8 mouse cellular contexts compared by ENCODE assay signal in the genomic region with DNA sequence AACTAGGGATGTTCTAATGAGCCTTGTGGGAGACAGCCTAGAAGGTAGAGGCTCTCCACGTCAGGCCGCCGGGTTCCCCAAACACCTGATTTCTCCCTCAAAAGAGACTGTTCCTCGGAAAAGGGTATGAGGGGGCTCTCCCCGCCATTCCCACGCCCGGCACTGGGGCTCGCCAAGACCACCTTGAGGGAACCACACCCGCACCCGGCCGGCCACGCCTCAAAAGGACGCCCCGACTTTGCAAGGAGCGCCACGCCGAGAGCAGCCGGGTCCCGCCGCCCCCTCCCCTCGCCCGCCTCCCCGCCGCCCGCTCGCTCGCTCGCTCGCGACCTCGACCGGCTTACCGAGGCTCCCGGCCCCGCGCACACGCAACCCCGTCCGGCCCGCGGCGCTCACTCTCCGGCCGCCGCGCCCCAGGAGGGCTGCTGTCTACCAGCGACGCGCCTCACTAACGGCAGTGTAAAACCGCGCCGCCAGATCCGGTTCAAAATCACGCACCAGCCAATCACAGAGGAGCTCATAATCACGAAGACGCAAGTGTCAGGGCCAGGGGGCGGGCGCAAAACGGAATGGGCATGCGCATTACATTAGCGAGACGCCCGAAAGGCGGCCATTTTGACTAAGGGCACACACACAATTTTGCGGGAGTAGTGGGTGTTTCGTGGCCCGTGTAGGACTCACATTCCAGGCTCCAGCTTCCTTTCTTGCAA. TPM values are rescaled to one million over a fixed set of nuclear protein-coding genes. Genes with fewer than 3 reads are reported as not detected.
DNase-seq lines count a peak whose midpoint lies in the region; ATAC-seq lines count a peak whose summit lies in the region.

TSS of gene Racgap1 (minus strand) at position 494 of the 710 bp plus-strand sequence.

- H3K4me2 ChIP-seq in hindbrain, embryonic 16.5 days (ENCODE audit: low read length) = peak within 1 kb of the TSS; percentile 90

- H3K4me1 ChIP-seq in hindbrain, embryonic 16.5 days (ENCODE audit: control insufficient read depth, insufficient read depth, low read depth, low read length) = peaks cover 38% of the 10 kb centered on the region

- DNase-seq in WW6 (ENCODE audit: low read depth, low spot score) = peak; percentile 88
- peak; percentile 91 to 96 for DNase-seq in cerebellum, postnatal 4 days (ENCODE audit: low spot score in 2 of 2)
- DNase-seq in gastrocnemius, adult 18-20 months (ENCODE audit: low spot score) = peak; percentile 97
- peak; percentile 97 for DNase-seq in left cerebral cortex, adult 18-20 months (ENCODE audit: low spot score in 2 of 2)
- DNase-seq in right cerebral cortex, adult 18-20 months = peak; percentile 97
- DNase-seq in urinary bladder, postnatal 10 days (ENCODE audit: low spot score) = peak; percentile 84

- H3K9ac ChIP-seq in hindbrain, embryonic 16.5 days (ENCODE audit: low read depth, low read length) = peak within 1 kb of the TSS; percentile 82

- H3K9me3 ChIP-seq in hindbrain, embryonic 16.5 days (ENCODE audit: control insufficient read depth, low read length) = no peaks in the 10 kb centered on the region

- H3K27me3 ChIP-seq in hindbrain, embryonic 16.5 days (replicated peaks; ENCODE audit: control insufficient read depth, insufficient read depth, low read length) = no peaks in the 10 kb centered on the region

- under 1% methylated on average over 43 of the region's 68 CpGs for WGBS in hindbrain, embryonic 16.5 days
- under 1% methylated on average over 54 of the region's 68 CpGs for WGBS in macrophage (ENCODE audit: missing documents)

- H3K27ac ChIP-seq in hindbrain, embryonic 16.5 days (ENCODE audit: low read depth, low read length) = peak within 1 kb of the TSS; percentile 3
- H3K27ac ChIP-seq in macrophage = peak within 1 kb of the TSS; percentile 58

- peak within 1 kb of the TSS; percentile 92 for H3K4me3 ChIP-seq in hindbrain, embryonic 16.5 days (ENCODE audit: low read length)
- peak within 1 kb of the TSS; percentile 72 for H3K4me3 ChIP-seq in macrophage (ENCODE audit: inconsistent target)

- no peaks in the 10 kb centered on the region for H3K36me3 ChIP-seq in hindbrain, embryonic 16.5 days (ENCODE audit: control insufficient read depth, insufficient read depth, low read length)
- H3K36me3 ChIP-seq in macrophage (ENCODE audit: inconsistent target) = no peaks in the 10 kb centered on the region

- ATAC-seq in hindbrain, embryonic 16.5 days = peak; percentile 93

- H3K79me2 ChIP-seq in macrophage (ENCODE audit: inconsistent target) = peaks cover 49% of the 10 kb centered on the region

RNA-seq across cellular contexts. Expression of gene Racgap1, which starts in this region (rescaled TPM):
- total RNA-seq in gastrocnemius, adult 18-20 months (2021) = under 1 TPM; 0.57 to 0.69 TPM
- polyA plus RNA-seq in hindbrain, embryonic 16.5 days (2015; fragmentation: Nextera tagmentation; extraction: Ambion mirVana) = 56.7 and 64.6 TPM in 2 replicates
- total RNA-seq in left cerebral cortex, adult 18-20 months (2021) = 10 to 100 TPM; 12.4 to 13.0 TPM
- total RNA-seq in macrophage (2018; cell fraction: chromatin; rRNA removed) = 10 to 100 TPM in 9 of 26 experiments, 1 to 10 TPM in 17; 1.7 to 24.4 (median 6.6) TPM
- total RNA-seq in macrophage (2018; cell fraction: cytosol; rRNA removed) = 10 to 100 TPM in 6 of 26 experiments, 1 to 10 TPM in 20; 4.0 to 14.6 (median 7.1) TPM
- 10 to 100 TPM in 4 of 26 experiments, 1 to 10 TPM in 22; 2.2 to 25.5 (median 5.8) TPM for total RNA-seq in macrophage (2018; cell fraction: nucleus; rRNA removed)
- 9.7 to 21.3 TPM (median 17.1 TPM) in 3 replicates for polyA plus RNA-seq in macrophage (2018)

Comparison
In these comparisons a context has a peak if more than half of its experiments do, and no peak if none do; other contexts are left out.
1. Peak in every context shown above with its lines: DNase-seq, ATAC-seq, H3K4me3 ChIP-seq and H3K27ac ChIP-seq.
2. RNA of gene Racgap1 (total RNA-seq): 12.4 to 13.0 TPM in left cerebral cortex, adult 18-20 months; 0.57 to 0.69 TPM in gastrocnemius, adult 18-20 months; every median in the first group is over 4 times any median in the second.
3. Peak in DNase-seq in gastrocnemius, adult 18-20 months; RNA of the gene not detected or under 1 TPM.